Mouse (Mus musculus) ES-E14 (cell line): ENCODE results near the gene Zbtb25. TPM values are rescaled to one million over a fixed set of nuclear protein-coding genes. Genes with fewer than 3 reads are reported as not detected.

Experiments used
- DNase-seq: peaks from one replicate; pipeline ENCODE4 v3.0.0-alpha.2; 2013; ENCODE audit warnings: low read depth, low spot score
- H3K27ac ChIP-seq: 2 replicates; pipeline ENCODE4 v1.5.1; 2012; ENCODE audit warnings: low read depth, mild to moderate bottlenecking, low read length, moderate library complexity, mixed read lengths; ENCODE audit not compliant: poor library complexity, insufficient read depth, severe bottlenecking
- H3K36me3 ChIP-seq: 2 replicates; pipeline ENCODE4 v1.6.1; 2012; ENCODE audit warnings: mild to moderate bottlenecking, low read length, moderate library complexity, mixed read lengths; ENCODE audit not compliant: control insufficient read depth, poor library complexity, insufficient read depth, severe bottlenecking
- H3K4me1 ChIP-seq, 2 experiments: fragments of 150-350 bp in 1 of 2; sonication (generic) in 1 of 2; 2 replicates each; pipeline ENCODE4 v1.6.1; 2012; ENCODE audit warnings: low read length in 2 of 2, mild to moderate bottlenecking in 1 of 2, mixed read lengths in 1 of 2; ENCODE audit not compliant: control insufficient read depth in 2 of 2, insufficient read depth in 2 of 2, poor library complexity in 1 of 2
- H3K4me3 ChIP-seq, 2 experiments: fragments of 150-350 bp in 1 of 2; sonication (generic) in 1 of 2; 2 replicates each; pipeline ENCODE4 v1.5.1; 2012; ENCODE audit warnings: low read length in 2 of 2, low read depth in 1 of 2, mild to moderate bottlenecking in 1 of 2, mixed read lengths in 1 of 2; ENCODE audit not compliant: insufficient read depth in 1 of 2, poor library complexity in 1 of 2, severe bottlenecking in 1 of 2
- H3K9ac ChIP-seq: 2 replicates; pipeline ENCODE4 v1.6.1; 2012; ENCODE audit warnings: low read depth, mild to moderate bottlenecking, low read length, mixed read lengths; ENCODE audit not compliant: poor library complexity, insufficient read depth, severe bottlenecking
- H3K9me3 ChIP-seq: fragments of 150-350 bp; sonication (generic); 2 replicates; pipeline ENCODE4 v1.6.1; 2012; ENCODE audit warnings: low read depth, mild to moderate bottlenecking, low read length; ENCODE audit not compliant: control insufficient read depth, insufficient read depth
- CHD2 ChIP-seq: IDR thresholded peaks from 2 replicates; pipeline ENCODE4 v1.6.1; 2014; ENCODE audit warnings: mild to moderate bottlenecking, low read depth, low read length, inconsistent platforms
- HCFC1 ChIP-seq: IDR thresholded peaks from 2 replicates; pipeline ENCODE4 v1.6.1; 2012; ENCODE audit warnings: low read length, inconsistent platforms, borderline replicate concordance; ENCODE audit not compliant: insufficient read depth
- MAFK ChIP-seq: IDR thresholded peaks from 2 replicates; pipeline ENCODE4 v1.6.1; 2014; ENCODE audit warnings: mild to moderate bottlenecking, low read depth, low read length, inconsistent platforms; ENCODE audit not compliant: insufficient read depth
- ZC3H11A ChIP-seq: IDR thresholded peaks from 2 replicates; pipeline ENCODE4 v1.6.1; 2012; ENCODE audit warnings: low read depth, mild to moderate bottlenecking, inconsistent platforms, low read length, borderline replicate concordance
- ZNF384 ChIP-seq: IDR thresholded peaks from 2 replicates; pipeline ENCODE4 v1.6.1; 2012; ENCODE audit warnings: low read depth, low read length, inconsistent platforms
- in situ Hi-C, 2 experiments: fragments of 600-800 bp; cut with MboI; formaldehyde crosslinking; loops; one replicate each; pipeline ENCODE4 v1.15.1; 2025; ENCODE audit warnings: low sequenced_read_pairs in 2 of 2, inconsistent platforms in 1 of 2; ENCODE audit not compliant: unreplicated experiment in 2 of 2
- total RNA-seq: library from RNA; depleted of rRNA; stranded (reverse); fragments of 300-350 nt; gene quantifications from 2 replicates; pipeline ENCODE4 v1.2.3, GENCODE M21; 2012

The Zbtb25 gene
- total RNA-seq, 1 experiment = 5.5 TPM

- DNase-seq = no peak
- in situ Hi-C loops = no loop called here
- H3K4me1 ChIP-seq = peaks cover 2 to 13% of the 10 kb centered on the region in 2 experiments; a peak in 2 of 4 replicates
- H3K27ac ChIP-seq = no peak overlapping the region
- no peak overlapping the region; the same call in 1 of the 2 replicates for H3K9ac ChIP-seq
- no peak for TF ChIP-seq MAFK
- no peak for TF ChIP-seq CHD2
- TF ChIP-seq ZNF384 = no peak
- no peak for TF ChIP-seq ZC3H11A
- no peak for TF ChIP-seq HCFC1
- no peaks in the 10 kb centered on the region for H3K36me3 ChIP-seq
- no peaks in the 10 kb centered on the region for H3K9me3 ChIP-seq
- peak overlapping the region; percentile 78 to 83 for H3K4me3 ChIP-seq
These were observed 35.4 kb upstream of the Zbtb25 start for GRCm38 (mm10) chr12:76404836-76405182.

- Histone ChIP-seq H3K9ac (peak within 1 kb of the TSS; percentile 74), H3K4me1 (peaks cover 2 to 13% of the 10 kb centered on the region in 2 experiments; a peak in 2 of 4 replicates), H3K36me3 (no peaks in the 10 kb centered on the region), H3K27ac (no peak within 1 kb of the TSS), H3K4me3 (peak within 1 kb of the TSS; percentile 78 to 83), H3K9me3 (no peaks in the 10 kb centered on the region)
- TF ChIP-seq CHD2 = peak; percentile 85
- 0 out of 2 replicates have a peak, but pooled peaks have one; percentile 52 for TF ChIP-seq HCFC1
- TF ChIP-seq MAFK = no peak
- peak; percentile 99 for DNase-seq
- in situ Hi-C loops = no loop called here
These were observed 34.6 kb upstream of the Zbtb25 start, which contains the start of gene Hspa2 for GRCm38 (mm10) chr12:76403886-76404537. TSS of gene Hspa2 (plus strand) at chr12:76404176.

GRCm38 (mm10) chr12:76402991-76403885, 33.8 kb upstream of the Zbtb25 start:
- Histone ChIP-seq H3K4me1 (peaks cover 2 to 13% of the 10 kb centered on the region in 2 experiments; a peak in 2 of 4 replicates), H3K27ac (no peak overlapping the region), H3K9me3 (no peaks in the 10 kb centered on the region), H3K4me3 (peak overlapping the region; percentile 78 to 83), H3K9ac (peak overlapping the region; percentile 74), H3K36me3 (no peaks in the 10 kb centered on the region)
- DNase-seq = peak; percentile 80
- TF ChIP-seq CHD2 (no peak), ZC3H11A (no peak), HCFC1 (no peak), ZNF384 (no peak), MAFK (no peak)
- in situ Hi-C loops = no loop called here

- no peak overlapping the region for H3K9ac ChIP-seq
- TF ChIP-seq MAFK (no peak), ZNF384 (no peak), CHD2 (no peak), HCFC1 (no peak), ZC3H11A (no peak)
- in situ Hi-C loops = no loop called here
- peaks cover 2 to 13% of the 10 kb centered on the region in 2 experiments; a peak in 2 of 4 replicates for H3K4me1 ChIP-seq
- no peaks in the 10 kb centered on the region for H3K36me3 ChIP-seq
- no peak for DNase-seq
- H3K4me3 ChIP-seq = no peak overlapping the region
- H3K27ac ChIP-seq = no peak overlapping the region
- H3K9me3 ChIP-seq = no peaks in the 10 kb centered on the region
These were observed 32.3 kb upstream of the Zbtb25 start for GRCm38 (mm10) chr12:76401674-76402073.
